Mouse (Mus musculus): Measurements from ENCODE around the gene Qrich1.
A peak's percentile ranks its signal among the peaks of the same experiment; 100 is the strongest.

Qrich1 gene

DNA sequence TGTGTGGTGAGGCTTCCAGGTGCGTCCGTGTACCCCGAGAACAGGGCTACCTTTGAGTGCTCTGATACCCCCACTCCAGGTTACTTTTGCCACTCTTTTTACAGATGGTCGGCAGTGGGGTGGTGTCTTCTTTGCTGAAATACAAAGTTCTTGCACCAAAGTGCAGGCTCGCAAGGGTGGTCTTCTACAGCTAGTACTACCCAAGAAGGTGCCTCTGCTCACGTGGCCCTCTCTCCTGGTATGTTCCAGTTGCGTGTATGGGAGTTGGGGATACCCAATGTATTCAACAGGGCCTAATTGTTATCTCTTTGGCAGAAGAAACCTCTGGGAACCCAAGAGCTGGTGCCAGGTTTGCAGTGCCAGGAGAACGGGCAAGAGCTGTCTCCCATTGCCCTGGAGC lies 23.4 kb upstream of the Qrich1 start:
- no peak for DNase-seq

DNA sequence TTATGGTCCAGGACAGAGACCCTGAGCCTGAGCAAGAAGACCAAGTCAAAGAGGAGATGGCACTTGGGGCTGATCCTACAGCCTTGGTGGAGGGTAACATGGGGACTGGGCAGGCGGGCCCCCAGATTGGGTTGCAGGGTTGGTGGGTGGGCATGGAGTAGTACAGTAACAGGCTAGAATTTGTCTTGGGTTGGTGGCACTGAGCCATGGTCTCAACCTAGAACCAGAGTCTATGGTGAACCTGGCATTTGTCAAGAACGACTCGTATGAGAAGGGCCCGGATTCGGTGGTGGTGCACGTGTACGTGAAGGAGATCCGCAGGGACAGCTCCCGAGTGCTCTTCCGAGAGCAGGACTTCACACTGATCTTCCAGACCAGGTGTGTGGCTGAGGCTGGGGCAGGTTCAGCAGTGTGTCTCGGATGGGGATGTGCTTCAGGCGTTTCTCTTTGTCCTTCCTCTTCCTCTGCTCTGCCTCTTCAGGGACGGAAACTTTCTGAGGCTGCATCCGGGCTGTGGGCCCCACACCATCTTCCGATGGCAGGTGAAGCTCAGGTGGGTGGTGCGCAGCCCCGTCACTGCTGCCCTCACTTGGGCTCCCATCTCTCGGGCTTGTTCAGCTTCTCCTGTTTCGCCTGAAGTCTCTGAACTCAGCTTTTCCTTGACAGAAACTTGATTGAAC lies 22.3 kb upstream of the Qrich1 start:
- no peak for DNase-seq

DNA sequence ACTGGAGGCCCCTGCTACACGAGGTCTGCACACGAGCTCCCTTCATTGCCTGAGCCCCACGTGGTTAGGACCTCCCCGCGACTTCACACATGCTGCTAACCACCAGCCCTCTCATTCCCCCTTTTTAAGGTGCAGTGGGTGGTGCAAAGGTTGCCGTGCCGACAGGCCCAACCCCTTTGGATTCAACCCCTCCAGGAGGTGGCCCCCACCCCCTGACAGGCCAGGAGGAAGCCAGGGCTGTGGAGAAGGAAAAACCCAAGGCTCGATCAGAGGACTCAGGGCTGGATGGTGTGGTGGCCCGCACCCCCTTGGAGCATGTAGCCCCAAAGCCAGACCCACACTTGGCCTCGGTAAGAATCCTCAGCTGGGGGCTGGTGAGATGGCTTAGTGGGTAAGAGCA lies 21.7 kb upstream of the Qrich1 start:
- DNase-seq = no peak

DNA sequence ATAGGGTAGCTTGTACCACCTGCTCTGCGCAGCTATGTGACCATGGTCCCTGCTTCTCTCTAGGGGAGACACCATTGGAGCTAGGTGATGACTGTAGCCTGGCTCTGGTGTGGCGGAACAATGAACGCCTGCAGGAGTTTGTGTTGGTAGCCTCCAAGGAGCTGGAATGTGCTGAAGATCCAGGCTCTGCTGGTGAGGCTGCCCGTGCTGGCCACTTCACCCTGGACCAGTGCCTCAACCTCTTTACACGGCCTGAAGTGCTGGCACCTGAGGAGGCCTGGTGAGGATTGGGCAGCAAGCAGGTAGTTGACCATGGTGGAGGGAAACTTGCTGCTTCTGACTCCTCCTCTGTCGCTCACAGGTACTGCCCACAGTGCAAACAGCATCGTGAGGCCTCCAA lies 17.4 kb upstream of the Qrich1 start:
- no peak for DNase-seq

DNA sequence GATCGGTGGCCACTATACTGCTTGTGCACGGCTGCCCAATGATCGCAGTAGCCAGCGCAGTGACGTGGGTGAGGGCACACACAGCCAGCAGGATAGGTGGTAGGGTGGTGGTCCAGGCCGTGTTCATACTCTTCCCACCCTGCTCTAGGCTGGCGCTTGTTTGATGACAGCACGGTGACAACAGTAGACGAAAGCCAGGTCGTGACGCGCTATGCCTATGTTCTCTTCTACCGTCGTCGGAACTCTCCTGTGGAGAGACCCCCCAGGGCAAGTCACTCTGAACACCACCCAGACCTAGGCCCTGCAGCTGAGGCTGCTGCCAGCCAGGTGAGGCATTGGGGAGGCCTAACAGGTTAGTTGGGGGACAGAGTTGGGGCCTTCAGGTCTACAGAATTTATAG lies 16.7 kb upstream of the Qrich1 start:
- DNase-seq = no peak

DNA sequence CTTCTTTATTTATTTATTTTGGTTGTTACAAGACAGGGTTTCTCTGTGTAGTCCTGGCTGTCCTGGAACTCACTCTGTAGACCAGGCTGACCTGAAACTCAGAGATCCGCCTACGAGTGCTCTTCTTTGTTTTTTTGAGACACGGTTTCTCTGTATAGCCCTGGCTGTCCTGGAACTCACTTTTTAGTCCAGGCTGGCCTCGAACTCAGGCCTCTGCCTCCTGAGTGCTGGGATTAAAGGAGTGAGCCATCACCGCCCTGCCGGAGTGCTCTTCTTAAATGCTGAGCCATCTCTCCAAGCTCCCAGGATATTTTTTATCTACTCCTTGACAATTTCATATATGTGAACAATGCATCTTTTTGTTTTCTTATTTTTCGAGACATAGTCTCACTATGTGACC lies 9.7 kb upstream of the Qrich1 start:
- DNase-seq = no peak

DNA sequence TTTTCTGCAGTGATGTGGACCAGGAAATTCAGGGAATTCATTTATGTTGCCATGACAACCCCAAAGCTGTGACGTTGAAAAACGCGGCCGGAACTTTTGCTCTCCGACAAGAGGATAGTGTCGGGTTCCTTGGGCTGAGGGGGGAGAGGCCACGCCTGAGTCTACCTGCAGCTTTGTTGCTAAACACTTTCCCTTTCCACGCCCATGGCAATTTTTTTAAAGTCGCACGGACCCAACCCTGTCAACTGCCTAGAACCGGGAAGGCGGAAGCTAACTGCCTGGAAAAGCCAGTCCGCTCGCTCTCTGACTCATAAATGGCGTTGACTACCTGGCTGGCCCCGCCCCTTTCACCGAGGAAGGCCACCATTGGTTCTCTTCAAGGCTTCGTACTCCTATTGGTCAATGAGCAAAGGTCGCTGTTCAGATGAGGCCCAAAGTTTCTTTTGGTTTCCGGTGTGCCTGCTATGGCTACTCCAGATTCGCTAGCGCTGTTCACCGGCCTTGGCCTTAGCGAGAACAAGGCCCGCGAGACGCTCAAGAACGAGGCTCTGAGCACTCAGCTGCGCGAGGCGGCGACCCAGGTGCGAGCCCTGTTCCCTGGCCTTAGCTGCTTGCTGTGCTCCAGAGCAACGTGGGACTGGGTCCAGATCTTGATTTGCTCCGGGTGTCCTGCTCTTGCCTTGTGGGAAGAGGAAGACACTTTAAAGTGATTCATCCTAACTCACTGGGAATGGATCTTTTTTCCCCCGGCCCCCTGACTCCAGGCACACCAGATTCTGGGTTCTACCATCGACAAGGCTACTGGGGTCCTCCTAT lies 8.8 kb upstream of the Qrich1 start, which contains the start of gene Qars:
TSS of gene Qars (plus strand) at position 88 of the 816 bp plus-strand sequence.
- DNase-seq = peak; percentile 96

DNA sequence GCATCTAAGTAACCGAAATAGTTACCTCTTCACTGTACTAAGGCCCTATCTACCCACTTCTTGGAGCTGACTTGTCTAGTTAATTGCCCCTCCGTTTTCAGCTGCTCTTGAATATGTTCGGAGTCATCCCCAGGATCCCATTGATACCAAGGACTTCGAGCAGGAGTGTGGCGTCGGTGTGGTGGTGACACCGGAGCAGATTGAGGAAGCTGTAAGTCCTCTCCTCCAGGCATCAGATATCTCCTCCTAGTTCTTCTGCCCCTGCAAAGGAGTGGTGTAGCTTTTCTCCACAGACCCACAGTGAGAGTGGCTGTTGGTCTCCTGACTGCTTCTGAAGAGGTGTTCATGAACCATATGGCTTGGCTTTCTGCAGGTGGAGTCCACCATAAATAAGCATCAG lies 7.8 kb upstream of the Qrich1 start:
- no peak for DNase-seq

DNA sequence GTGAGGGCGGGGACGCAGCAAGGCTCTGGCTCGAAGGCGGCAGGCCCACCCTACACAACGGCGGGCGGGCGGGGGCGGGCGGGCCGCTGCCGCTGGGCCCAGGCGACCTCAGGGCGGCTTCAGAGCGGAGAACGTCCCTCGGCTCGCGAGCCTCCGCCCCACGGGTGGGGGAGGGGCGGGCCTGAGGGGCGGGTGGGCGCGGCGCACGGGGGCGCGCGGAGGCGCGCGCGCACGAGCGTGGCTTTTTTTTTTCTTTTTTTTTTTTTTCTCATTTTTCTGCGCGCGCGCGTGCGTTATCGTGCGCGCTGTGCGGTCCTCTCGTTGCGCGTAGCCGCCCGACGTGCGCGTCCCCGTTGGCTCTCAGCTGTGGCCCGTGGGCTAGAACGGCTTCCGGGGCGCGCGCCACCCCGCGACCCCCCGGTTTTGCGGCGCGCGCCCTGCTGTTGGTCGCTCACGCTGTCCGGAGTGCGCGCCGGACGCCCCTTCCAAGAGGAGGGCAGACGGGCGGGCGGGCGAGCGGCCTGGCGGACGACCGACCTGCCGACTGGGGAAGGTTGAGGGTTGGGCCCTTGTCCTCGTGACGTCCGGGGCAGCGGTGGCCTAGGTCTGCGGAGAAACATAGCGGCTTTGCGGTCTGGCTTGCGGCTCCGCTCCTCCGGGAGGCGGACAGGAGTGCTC lies 786 bp downstream of the Qrich1 start:
- peak; percentile 89 for DNase-seq

DNA sequence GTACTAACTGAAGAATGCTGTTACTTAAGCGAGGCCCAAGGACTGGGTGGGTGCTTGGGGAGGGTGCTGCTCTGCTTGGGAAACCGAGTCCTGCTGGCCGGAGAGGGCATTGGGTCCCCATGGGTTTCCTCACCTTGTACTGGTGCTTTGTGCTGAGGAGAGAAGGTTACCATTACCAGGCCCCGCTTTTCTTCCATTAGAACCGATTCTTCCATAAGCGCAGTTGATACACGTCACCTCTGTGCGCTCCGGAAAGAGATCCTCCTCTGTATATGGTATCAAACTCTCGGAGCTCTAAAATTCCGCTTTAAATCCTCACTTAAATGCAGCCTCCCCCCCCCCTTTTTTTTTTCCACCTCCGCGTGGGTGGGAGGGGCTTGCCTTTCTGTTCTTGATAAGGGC lies 1.3 kb downstream of the Qrich1 start:
- peak; percentile 45 for DNase-seq

DNA sequence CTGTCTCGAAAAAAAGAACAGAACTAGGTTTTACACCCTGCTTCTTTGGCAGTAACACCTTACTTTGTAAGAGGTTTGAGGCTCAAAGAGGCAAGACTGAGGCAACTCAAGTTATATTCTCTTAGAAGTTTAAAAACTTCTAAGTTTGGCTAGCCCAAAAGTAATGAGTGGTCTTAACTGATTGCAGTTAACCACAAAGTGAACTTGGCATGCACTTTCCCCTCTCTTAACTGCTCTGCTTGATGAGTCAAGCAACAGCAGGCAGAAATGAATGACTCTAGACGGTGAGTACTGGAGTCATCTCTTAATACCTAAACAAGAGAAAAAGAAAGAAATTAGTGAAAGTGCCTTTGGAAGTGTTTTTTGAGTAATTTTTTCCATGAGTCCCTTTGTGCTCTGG lies 5.0 kb downstream of the Qrich1 start:
- no peak for DNase-seq

DNA sequence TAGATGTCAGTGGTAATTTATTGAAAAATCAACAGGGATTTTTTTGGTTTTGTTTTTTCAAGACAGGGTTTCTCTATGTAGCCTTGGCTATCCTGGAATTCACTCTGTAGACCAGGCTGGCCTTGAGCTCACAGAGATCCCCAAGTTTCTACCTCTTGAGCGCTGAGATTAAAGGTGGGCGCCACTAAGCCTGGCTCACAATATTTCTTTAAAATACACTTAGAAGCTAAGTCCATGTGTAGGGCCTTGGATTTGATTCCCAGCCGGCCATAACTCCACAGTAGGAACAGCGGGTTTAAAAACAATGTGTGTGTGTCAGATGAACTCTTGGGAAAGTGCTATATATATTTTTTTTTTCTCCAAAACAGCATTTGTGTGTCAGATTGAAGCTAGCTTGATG lies 6.7 kb downstream of the Qrich1 start:
- DNase-seq = no peak

DNA sequence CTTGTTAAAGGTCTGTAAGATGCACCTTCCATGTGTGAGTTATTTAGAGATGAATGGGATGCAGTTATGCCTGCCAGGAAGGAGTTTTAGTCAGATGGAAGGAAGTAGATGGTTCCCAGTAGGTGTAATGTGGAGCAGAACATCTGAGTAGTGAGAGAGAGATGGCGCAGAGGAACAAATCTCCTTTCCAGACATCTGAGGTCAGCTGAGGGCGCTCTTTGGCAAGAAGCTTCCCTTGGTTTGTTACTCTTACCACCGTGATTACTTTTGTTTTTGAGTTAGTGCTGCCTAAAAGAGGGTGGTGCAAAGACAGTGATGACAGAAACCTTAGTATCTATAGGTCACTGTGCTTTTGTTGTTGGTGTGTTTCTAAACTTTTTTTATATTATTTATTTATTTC lies 8.8 kb downstream of the Qrich1 start:
- no peak for DNase-seq

DNA sequence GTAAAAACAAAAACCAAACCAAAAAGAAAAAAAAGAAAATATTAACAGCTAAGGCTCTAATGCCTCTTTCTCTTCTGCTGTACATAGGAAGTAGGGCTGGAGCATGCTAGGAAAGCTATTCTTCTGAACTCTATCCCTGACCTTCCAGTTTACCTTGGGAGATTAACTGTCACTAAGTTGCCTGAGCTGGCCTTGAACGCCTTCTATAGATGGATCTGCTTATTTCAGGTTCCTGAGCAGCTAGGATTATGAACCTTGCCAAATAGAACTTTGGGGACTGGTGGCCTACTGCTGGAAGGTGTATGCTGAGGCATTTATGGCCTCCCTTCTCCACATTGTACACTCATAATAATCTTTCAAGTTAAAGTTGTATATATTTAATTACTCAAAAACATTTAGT lies 14.3 kb downstream of the Qrich1 start:
- no peak for DNase-seq

DNA sequence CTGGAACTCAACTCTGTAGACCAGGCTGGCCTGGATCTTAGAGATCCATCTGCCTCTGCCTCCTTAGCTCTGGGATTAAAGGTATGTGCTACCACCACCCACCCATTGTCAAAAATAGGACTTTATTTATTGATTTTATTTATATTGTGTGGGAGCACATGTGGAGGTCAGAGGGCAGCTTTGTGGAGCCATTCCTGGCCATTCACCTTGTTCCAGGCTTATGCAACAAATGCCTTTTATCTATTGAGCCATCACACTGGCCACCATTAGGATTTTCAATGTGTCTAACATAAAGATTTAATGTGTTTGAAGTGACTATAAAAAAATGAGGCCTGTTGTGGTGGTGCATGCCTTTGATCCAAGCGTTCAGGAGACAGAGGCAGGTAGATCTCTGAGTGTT lies 14.9 kb downstream of the Qrich1 start:
- no peak for DNase-seq

DNA sequence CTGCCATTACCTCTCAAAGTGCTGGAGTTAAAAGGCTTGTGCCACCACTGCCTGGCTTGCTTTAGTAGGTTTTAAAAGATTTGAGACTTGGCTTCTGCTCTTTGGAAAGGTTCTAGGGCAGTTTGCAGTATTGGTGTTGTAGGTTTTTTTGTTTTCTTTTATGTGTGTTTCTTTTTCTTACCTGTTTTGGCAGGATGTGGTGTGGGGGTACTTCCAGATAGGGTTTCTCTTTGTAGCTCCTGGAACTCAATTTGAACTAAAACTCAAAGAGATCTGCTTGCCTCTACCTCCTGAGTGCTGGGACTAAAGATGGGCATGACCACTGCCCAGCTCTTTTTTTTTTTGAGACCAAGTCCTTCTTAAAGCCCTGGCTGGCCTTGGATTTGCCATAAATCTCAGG lies 24.2 kb downstream of the Qrich1 start:
- DNase-seq = no peak

DNA sequence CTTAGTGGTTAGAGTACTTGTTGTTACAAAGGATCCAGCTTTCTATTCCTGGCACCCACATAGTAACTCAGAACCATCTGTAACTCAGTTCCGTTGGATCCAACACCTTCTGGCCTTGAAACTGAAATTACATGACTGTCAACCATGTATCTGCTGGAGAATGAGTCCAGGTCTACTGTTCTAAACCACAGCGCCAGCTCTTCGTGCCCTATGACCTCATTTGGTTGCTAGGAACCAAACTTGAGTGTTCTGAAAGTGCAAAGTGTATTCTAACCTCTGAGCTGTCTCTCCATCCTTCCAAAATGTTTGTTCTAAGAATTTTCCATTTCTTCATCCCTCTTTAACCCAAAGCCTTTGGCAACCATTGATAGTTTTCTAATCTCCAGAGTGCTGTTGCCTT lies 29.4 kb downstream of the Qrich1 start:
- DNase-seq = no peak

DNA sequence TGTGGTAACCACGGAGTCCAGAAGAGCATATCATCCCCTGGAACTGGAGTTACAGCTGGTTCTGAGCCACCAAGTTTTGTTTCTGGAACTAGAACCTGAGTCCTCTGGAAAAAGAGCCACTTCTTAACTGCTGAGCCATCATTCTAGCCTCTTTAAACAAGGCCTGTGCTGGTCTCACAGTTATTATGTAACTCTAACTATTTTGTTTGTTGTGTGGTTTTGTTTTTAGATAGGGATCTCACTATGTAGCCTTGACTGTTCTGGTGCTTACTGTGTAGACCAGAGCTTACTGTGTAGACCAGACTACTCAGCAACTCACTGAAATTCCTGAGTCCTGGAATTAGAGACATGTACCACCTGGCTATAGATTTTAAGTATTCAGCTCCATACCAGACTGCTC lies 30.3 kb downstream of the Qrich1 start:
- no peak for DNase-seq

DNA sequence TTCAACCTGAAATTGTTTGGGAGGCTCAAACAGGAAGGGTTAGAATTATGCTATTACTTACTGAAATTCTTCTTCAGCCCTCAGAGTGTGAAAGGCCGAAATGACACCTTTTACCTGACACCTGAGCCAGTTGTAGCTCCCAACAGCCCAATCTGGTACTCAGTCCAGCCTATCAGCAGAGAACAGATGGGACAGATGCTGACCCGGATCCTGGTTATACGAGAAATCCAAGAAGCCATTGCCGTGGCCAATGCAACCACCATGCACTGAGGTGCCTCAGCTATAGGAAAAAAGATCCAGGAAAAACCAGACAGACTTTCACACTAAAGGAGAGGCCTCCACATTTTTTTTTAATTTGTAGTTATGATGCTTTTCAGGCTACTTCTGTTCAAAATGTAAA lies 42.6 kb downstream of the Qrich1 start:
- DNase-seq = no peak

DNA sequence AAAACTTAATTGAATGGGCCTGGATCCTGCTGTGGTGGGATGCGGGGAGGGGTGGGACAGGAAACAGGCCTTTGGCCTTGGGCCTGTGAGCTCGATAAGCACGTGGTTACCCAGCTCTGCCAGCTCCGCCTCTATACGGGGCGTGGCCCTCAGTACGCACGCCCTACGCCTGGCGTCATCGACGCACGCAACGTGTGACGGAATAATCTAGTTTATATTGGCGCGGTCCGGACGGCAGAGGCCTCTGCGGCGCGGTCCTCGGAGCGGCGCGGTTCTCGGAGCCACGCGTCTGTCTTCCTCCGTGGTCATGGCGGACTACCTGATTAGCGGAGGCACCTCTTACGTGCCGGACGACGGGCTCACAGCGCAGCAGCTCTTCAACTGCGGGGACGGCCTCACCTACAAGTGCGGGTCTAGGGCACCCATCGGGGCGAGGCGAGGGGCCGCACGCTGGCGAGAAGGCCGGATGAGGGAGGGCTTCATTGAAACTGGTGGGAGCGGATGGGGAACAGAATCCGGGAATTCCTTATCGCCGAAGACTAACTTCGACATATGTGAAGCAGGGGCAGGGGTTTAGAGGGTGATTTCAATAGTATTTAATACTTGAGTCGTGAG lies 43.7 kb downstream of the Qrich1 start, which contains the start of gene Impdh2:
TSS of gene Impdh2 (plus strand) at position 60 of the 615 bp plus-strand sequence.
- peak; percentile 93 for DNase-seq

DNA sequence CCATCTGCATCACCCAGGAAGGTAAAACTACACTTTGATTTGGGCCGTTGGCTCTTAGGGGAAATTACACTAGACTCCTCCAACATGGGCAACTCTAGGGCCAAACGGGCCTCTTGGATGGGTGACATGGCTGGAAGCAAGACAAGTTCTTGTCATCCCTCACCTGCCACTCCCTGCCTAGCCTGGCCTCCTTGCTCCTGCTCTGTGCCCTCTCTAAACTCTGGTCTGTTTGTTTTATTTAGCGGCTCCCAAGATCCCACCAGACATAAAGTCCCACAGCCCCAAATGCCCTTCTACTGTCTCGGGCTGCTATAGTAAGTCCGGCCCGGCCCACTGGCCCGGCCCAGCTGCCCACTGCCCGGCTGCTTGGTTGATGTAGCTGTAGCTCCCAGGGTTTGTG lies 47.1 kb downstream of the Qrich1 start:
- DNase-seq = no peak

DNA sequence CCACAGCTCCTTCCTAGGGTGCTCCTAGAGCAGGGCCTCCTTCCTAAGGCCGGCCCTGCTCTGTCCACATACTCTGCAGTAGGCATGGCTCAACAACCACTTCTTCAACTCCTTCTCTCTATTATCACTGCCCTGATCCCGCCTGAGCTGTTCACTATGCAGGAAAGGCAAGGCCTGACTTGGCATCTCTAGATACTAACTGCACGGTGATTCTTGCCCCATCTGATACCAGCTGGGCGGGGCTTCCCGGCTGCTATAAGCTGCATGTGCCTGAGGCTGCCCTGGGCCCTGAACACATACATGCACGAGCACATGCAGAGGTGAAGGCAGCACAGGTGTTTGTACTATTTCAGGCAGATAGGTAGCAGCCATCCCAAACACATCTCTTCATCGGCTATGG lies 47.5 kb downstream of the Qrich1 start:
- no peak for DNase-seq

Measured in right cerebral cortex, adult 18-20 months (tissue).